Mouse (Mus musculus) stomach, postnatal 0 days (tissue): ENCODE measurements around the gene Zfp992. TPM values are rescaled to one million over a fixed set of nuclear protein-coding genes. Genes with fewer than 3 reads are reported as not detected.
"Not testable (repeated sequence)": the region's sequence is repeated elsewhere in the genome, so short reads cannot be mapped to it uniquely, and the experiment has no call there.

Experiments
- ATAC-seq: fragments of 200-750 bp; cut with Nextera tagmentation; 2 replicates; pipeline ENCODE4 v1.8.0; 2017; ENCODE audit not compliant: low FRiP score, low TSS enrichment
- DNase-seq: peaks from one replicate; pipeline ENCODE4 v3.0.0-alpha.2; 2016; ENCODE audit warnings: low spot score
- H3K27ac ChIP-seq: fragments of 300-500 bp; sonication (generic); replicated peaks from 2 replicates; pipeline ENCODE4 v1.5.1; 2014; ENCODE audit warnings: mild to moderate bottlenecking, control low read depth
- H3K27me3 ChIP-seq: fragments of 300-500 bp; sonication (generic); 2 replicates; pipeline ENCODE4 v1.6.1; 2014; ENCODE audit warnings: low read length; ENCODE audit not compliant: control insufficient read depth, insufficient read depth
- H3K36me3 ChIP-seq: fragments of 300-500 bp; sonication (generic); 2 replicates; pipeline ENCODE4 v1.6.1; 2014; ENCODE audit warnings: low read length, mixed read lengths; ENCODE audit not compliant: control insufficient read depth, insufficient read depth
- H3K4me1 ChIP-seq: fragments of 300-500 bp; sonication (generic); replicated peaks from 2 replicates; pipeline ENCODE4 v1.6.1; 2014; ENCODE audit warnings: antibody characterized with exemption; ENCODE audit not compliant: control insufficient read depth, insufficient read depth
- H3K4me2 ChIP-seq: fragments of 300-500 bp; sonication (generic); replicated peaks from 2 replicates; pipeline ENCODE4 v1.6.1; 2014; ENCODE audit warnings: low read depth, mild to moderate bottlenecking, control low read depth, moderate library complexity
- H3K4me3 ChIP-seq: fragments of 300-500 bp; sonication (generic); 2 replicates; pipeline ENCODE4 v1.5.1; 2014; ENCODE audit warnings: low read depth, low read length, control low read depth
- H3K9ac ChIP-seq: fragments of 300-500 bp; sonication (generic); 2 replicates; pipeline ENCODE4 v1.6.1; 2014; ENCODE audit warnings: mild to moderate bottlenecking, low read length, control low read depth, mixed read lengths
- H3K9me3 ChIP-seq: fragments of 300-500 bp; sonication (generic); 2 replicates; pipeline ENCODE4 v1.6.1; 2016; ENCODE audit warnings: low read length; ENCODE audit not compliant: control insufficient read depth
- WGBS: fragments of 180-500 bp; shearing (Covaris S2); extraction: QIAGEN DNeasy Blood & Tissue Kit; methylation state at CpG from one replicate; pipeline ENCODE4 v1.1.7; 2014; 5-methylcytosine and 5-hydroxymethylcytosine counted together
- polyA plus RNA-seq: library from polyadenylated mRNA; unstranded; fragments of >200 nt; fragmentation: Nextera tagmentation; extraction: Ambion mirVana; gene quantifications from 2 replicates; pipeline ENCODE4 v1.2.1, GENCODE M21; 2015

Zfp992 gene
- 1.2 and 1.5 TPM in 2 replicates for polyA plus RNA-seq

- WGBS, result 93% methylated on average over 2 of the region's 2 CpGs
- H3K27me3 ChIP-seq, H3K4me2 ChIP-seq, H3K27ac ChIP-seq, H3K4me3 ChIP-seq, H3K36me3 ChIP-seq, DNase-seq, H3K9ac ChIP-seq, H3K4me1 ChIP-seq: not testable (repeated sequence)
- H3K9me3 ChIP-seq, result peaks cover 11% of the 10 kb centered on the region
- peak; percentile 42; the same call in 1 of the 2 replicates for ATAC-seq
Observed at GRCm38 (mm10) chr4:146448950-146449349, at the start of gene Zfp992. TSS of gene Zfp992 (plus strand) at chr4:146449023.

DNA sequence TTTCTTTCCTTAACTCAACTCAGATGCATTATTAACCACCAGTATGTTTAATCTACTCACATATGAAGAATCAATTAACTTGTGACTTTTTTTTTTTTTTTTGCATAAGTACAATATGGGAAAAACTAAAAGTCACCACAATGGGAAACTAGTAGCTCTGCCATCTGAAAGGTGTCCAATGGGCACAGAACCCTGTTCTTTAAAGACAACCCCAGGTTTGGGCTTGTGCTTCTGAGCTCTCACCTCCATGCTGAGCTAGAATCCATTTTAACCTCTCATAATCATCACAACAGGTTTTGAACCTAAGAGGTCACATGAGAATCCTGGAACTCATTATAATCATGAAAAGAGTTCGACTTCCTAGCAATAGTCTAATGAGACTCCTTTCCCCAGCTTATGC lies 19.4 kb upstream of the Zfp992 start:
- not testable (repeated sequence) for H3K4me3 ChIP-seq
- 0% methylated on average over 1 of the region's 1 CpGs for WGBS

DNA sequence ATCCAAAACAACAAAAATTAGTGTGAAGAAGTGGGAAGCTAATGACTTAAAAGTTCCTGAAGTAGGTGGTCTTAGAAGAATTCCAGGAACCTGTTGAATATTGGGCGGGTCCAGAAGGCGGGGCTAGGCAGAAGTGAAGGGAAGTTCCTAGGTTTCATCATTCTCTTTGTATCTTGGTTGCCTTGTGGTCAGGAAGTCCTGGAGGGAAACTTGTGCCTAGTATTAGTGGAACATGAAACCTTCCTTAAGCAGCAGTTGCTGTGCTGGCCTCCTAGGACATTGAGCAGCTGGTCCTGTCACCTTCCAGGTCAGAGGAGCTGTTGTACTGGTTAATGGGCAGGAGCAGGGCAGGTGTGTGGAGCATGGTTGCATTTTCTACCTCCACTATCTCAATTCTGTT lies 17.9 kb upstream of the Zfp992 start:
- ATAC-seq, H3K27ac ChIP-seq, H3K4me1 ChIP-seq, H3K4me3 ChIP-seq, H3K27me3 ChIP-seq, DNase-seq, H3K9me3 ChIP-seq, H3K36me3 ChIP-seq, H3K9ac ChIP-seq, H3K4me2 ChIP-seq: not testable (repeated sequence)
- 68% methylated on average over 2 of the region's 2 CpGs for WGBS

More for the DNA sequence above, 19.4 kb upstream of the Zfp992 start:
- H3K36me3 ChIP-seq, ATAC-seq, H3K27me3 ChIP-seq, H3K9me3 ChIP-seq, DNase-seq, H3K4me2 ChIP-seq, H3K9ac ChIP-seq, H3K4me1 ChIP-seq, H3K27ac ChIP-seq: not testable (repeated sequence)

DNA sequence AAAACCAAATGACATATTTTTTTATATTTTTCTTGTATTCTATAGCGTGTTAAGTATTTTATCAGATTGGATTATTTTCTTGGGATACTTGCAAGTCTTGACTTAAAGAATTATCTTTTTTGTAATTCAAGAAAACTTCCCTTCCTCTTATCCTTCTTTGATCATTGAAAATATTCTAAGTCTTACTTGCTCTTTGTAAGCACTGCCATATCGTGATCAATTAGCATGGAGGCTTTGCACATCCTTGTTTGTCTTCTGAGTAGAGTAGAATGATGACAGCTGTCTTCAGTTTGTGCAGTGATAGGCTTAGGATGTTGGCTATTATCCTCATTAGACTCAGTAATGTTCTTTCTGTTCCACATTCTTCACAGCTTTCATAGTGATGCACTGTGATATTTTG lies 13.3 kb upstream of the Zfp992 start:
- 81% methylated on average over 2 of the region's 2 CpGs for WGBS
- H3K4me2 ChIP-seq, DNase-seq: not testable (repeated sequence)

GRCm38 (mm10) chr4:146437256-146437655 lies 11.6 kb upstream of the Zfp992 start:
- WGBS, result 62% methylated on average over 1 of the region's 2 CpGs
- not testable (repeated sequence) for H3K4me3 ChIP-seq, H3K4me1 ChIP-seq, H3K36me3 ChIP-seq, H3K4me2 ChIP-seq, H3K27ac ChIP-seq, ATAC-seq, H3K9ac ChIP-seq, H3K9me3 ChIP-seq, H3K27me3 ChIP-seq, DNase-seq

More for the DNA sequence above, 13.3 kb upstream of the Zfp992 start:
- H3K4me3 ChIP-seq, ATAC-seq, H3K27ac ChIP-seq, H3K9ac ChIP-seq, H3K27me3 ChIP-seq, H3K4me1 ChIP-seq, H3K36me3 ChIP-seq, H3K9me3 ChIP-seq: not testable (repeated sequence)

DNA sequence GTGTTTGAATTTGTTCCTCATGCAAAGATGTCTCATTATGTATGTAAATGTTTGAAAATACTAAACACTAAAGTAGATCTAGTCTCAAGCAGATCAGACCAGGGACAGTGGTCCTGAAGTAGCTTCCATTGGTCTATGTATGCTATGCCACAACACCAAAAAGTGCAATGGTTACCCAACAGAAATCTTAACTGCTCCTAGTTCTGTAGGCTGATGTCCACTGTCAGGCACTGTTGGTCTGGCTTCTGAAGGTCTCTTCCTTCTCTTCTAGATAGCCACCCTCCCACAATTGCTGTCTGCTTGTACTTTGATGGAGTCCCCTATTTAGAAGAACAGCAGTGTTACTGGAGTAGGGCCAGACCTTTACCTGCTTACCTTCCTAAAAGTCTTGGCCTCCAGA lies 4.5 kb upstream of the Zfp992 start:
- not testable (repeated sequence) for DNase-seq, ATAC-seq, H3K27ac ChIP-seq, H3K9me3 ChIP-seq, H3K36me3 ChIP-seq, H3K27me3 ChIP-seq, H3K9ac ChIP-seq, H3K4me1 ChIP-seq, H3K4me2 ChIP-seq, H3K4me3 ChIP-seq

- not testable (repeated sequence) for DNase-seq, H3K4me2 ChIP-seq, H3K27me3 ChIP-seq, H3K27ac ChIP-seq, ATAC-seq, H3K9ac ChIP-seq, H3K4me3 ChIP-seq, H3K36me3 ChIP-seq, H3K4me1 ChIP-seq, H3K9me3 ChIP-seq
Observed at GRCm38 (mm10) chr4:146445121-146445520, 3.7 kb upstream of the Zfp992 start.

- not testable (repeated sequence) for H3K4me1 ChIP-seq, H3K27ac ChIP-seq, H3K27me3 ChIP-seq, H3K4me3 ChIP-seq, H3K9ac ChIP-seq, ATAC-seq, H3K36me3 ChIP-seq, DNase-seq, H3K4me2 ChIP-seq, H3K9me3 ChIP-seq
- WGBS, result 77% methylated on average over 4 of the region's 4 CpGs
Observed at GRCm38 (mm10) chr4:146446135-146446534, 2.7 kb upstream of the Zfp992 start.

DNA sequence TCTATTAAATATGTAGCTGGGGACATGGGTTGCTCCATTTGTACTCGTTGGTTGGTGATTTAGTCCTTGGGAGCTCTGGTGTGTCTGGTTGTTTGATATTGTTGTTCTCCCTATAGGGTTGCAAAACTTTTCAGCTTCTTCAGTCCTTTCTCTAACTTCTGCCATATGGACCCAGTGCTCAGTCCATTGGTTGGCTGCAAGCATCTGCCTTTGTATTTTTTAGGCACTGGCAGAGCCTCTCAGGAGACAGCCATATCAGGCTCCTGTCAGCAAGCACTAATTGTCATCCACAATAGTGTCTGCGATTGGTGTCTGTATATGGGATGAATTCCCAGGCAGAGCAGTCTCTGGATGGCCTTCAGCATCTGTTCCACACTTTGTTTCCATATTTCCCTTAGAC lies 1.8 kb upstream of the Zfp992 start:
- not testable (repeated sequence) for H3K36me3 ChIP-seq, H3K27ac ChIP-seq, ATAC-seq, H3K4me1 ChIP-seq, DNase-seq, H3K9ac ChIP-seq, H3K4me2 ChIP-seq, H3K27me3 ChIP-seq, H3K4me3 ChIP-seq, H3K9me3 ChIP-seq
- WGBS, result 90% methylated on average over 2 of the region's 2 CpGs
